Mouse (Mus musculus) midbrain, embryonic 13.5 days (tissue): ENCODE measurements around the gene Spata16. TPM values are rescaled to one million over a fixed set of nuclear protein-coding genes. Genes with fewer than 3 reads are reported as not detected.
"Not testable (repeated sequence)": the region's sequence is repeated elsewhere in the genome, so short reads cannot be mapped to it uniquely, and the experiment has no call there.

Source experiments
- ATAC-seq: fragments of 200-750 bp; cut with Nextera tagmentation; 2 replicates; pipeline ENCODE4 v1.8.0; 2017; ENCODE audit warnings: mild to moderate bottlenecking, moderate TSS enrichment, moderate library complexity
- H3K27ac ChIP-seq: fragments of 300-500 bp; sonication (generic); 2 replicates; pipeline ENCODE4 v1.5.1; 2015; ENCODE audit warnings: inconsistent platforms, mild to moderate bottlenecking, moderate library complexity
- H3K27me3 ChIP-seq: fragments of 300-500 bp; sonication (generic); 2 replicates; pipeline ENCODE4 v1.6.1; 2015; ENCODE audit warnings: mild to moderate bottlenecking, inconsistent platforms
- H3K36me3 ChIP-seq: fragments of 300-500 bp; sonication (generic); 2 replicates; pipeline ENCODE4 v1.6.1; 2015; ENCODE audit warnings: mild to moderate bottlenecking, inconsistent platforms
- H3K4me1 ChIP-seq: fragments of 300-500 bp; sonication (generic); replicated peaks from 2 replicates; pipeline ENCODE4 v1.6.1; 2015; ENCODE audit warnings: inconsistent platforms
- H3K4me2 ChIP-seq: fragments of 300-500 bp; sonication (generic); replicated peaks from 2 replicates; pipeline ENCODE4 v1.6.1; 2015; ENCODE audit warnings: moderate library complexity, mild to moderate bottlenecking, inconsistent platforms
- H3K4me3 ChIP-seq: fragments of 300-500 bp; sonication (generic); replicated peaks from 2 replicates; pipeline ENCODE4 v1.5.1; 2015; ENCODE audit warnings: mild to moderate bottlenecking, inconsistent platforms
- H3K9ac ChIP-seq: fragments of 300-500 bp; sonication (generic); replicated peaks from 2 replicates; pipeline ENCODE4 v1.6.1; 2015; ENCODE audit warnings: mild to moderate bottlenecking, inconsistent platforms
- H3K9me3 ChIP-seq: fragments of 300-500 bp; sonication (generic); 2 replicates; pipeline ENCODE4 v1.6.1; 2016; ENCODE audit warnings: mild to moderate bottlenecking, inconsistent platforms
- WGBS: fragments of 180-500 bp; shearing (Covaris S2); methylation state at CpG from one replicate; pipeline ENCODE4 v1.1.7; 2015; 5-methylcytosine and 5-hydroxymethylcytosine counted together
- polyA plus RNA-seq: library from polyadenylated mRNA; unstranded; fragments of >200 nt; fragmentation: Nextera tagmentation; extraction: Ambion mirVana; gene quantifications from 2 replicates; pipeline ENCODE4 v1.2.1, GENCODE M21; 2015

Spata16 gene
- polyA plus RNA-seq = not detected in 2 replicates

DNA sequence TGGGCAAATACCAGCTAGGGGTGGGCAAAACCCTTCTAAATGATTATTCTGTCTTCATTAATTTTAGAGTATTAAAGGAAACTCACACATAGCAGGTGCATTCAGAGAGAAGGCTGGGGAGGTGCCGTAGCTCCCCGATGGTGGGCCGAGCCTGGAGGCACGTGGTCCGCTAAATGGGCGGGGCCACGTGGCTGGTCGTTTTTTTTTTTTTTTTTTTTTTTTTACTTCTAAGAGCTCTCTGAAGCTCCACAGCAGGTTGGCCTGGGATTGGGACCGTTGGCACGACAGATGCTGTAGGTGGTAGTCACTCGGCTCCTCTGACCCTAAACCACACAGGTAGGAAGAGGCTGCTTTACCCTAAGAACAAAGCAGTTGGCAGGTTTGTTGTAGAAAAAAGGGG, at the start of gene Spata16:
TSS of gene Spata16 (plus strand) at position 219 of the 400 bp plus-strand sequence.
- 79% methylated on average over 11 of the region's 11 CpGs for WGBS
- ATAC-seq = no peak

DNA sequence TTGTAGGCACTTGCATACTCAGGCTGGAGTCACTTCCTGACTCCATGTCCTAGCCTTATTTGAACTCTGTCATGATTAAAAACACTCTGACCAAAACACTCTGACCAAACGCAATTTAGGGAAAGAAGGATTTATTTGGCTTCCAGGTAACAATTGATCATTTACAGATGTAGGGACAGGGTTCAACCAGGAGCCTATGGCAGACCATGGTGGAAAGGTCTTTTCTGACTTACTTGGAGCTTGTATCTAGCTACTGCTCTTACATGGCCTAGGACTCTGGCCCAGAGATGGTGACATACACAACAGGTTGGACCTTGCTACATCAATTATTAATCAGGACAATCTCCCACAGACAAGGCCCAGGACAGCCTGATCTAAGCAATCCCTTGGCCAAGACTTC, 32.6 kb upstream of the Spata16 start:
- 93% methylated on average over 1 of the region's 1 CpGs for WGBS
- Histone ChIP-seq H3K9ac (no peak overlapping the region), H3K27ac (no peak overlapping the region), H3K9me3 (no peaks in the 10 kb centered on the region), H3K4me2 (no peak overlapping the region), H3K4me1 (no peaks in the 10 kb centered on the region), H3K27me3 (no peaks in the 10 kb centered on the region), H3K36me3 (no peaks in the 10 kb centered on the region), H3K4me3 (no peak overlapping the region)
- ATAC-seq = no peak

More for the DNA sequence above, at the start of gene Spata16:
- Histone ChIP-seq H3K9me3 (no peaks in the 10 kb centered on the region), H3K4me3 (no peak within 1 kb of the TSS), H3K4me1 (peaks cover 20% of the 10 kb centered on the region), H3K36me3 (no peaks in the 10 kb centered on the region), H3K4me2 (no peak within 1 kb of the TSS), H3K27ac (no peak within 1 kb of the TSS), H3K27me3 (no peaks in the 10 kb centered on the region), H3K9ac (no peak within 1 kb of the TSS)

DNA sequence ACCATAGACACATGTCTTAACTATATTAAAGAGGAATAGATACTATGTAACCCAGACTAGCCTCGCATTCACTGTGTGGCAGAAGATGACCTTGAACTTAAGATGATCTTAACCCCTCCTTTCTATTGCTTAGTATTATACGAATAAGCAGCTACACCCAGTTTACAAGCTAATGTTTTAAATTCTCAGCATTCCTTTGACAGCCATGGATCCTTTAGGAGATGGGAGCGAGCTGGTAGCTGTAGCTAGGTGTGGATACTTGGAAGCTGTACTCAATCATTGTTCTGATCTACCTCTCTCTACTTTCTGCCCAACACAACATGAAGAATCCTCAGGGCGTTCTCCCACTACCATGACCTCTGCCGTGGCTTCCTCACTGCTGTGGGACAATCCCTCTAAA, 28.9 kb upstream of the Spata16 start:
- no peaks in the 10 kb centered on the region for H3K27me3 ChIP-seq
- no peak for ATAC-seq
- no peaks in the 10 kb centered on the region for H3K36me3 ChIP-seq
- 94% methylated on average over 5 of the region's 5 CpGs for WGBS
- H3K9ac ChIP-seq = no peak overlapping the region
- no peaks in the 10 kb centered on the region for H3K9me3 ChIP-seq
- H3K4me3 ChIP-seq = no peak overlapping the region
- no peak overlapping the region for H3K4me2 ChIP-seq
- no peak overlapping the region for H3K27ac ChIP-seq
- no peaks in the 10 kb centered on the region for H3K4me1 ChIP-seq

DNA sequence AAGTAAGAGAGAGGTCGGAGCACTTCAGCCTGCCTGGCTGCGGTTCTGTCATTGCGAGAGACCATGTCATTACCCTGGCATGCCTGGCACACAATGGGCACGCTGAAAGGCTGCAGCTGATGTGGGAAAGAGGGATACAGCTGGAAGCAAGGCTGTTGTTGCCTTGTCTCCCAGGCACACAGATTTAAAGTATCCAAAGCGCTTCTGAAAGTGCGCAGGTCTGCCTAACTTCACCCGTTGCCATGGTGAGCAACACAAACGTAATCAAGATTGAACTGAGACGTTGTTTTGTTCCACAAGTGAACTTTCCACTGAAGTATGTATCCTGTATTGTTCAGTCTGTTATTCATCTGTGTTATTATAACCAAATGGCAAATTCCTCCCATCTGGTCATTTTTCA, 1.8 kb downstream of the Spata16 start:
- H3K36me3 ChIP-seq = no peaks in the 10 kb centered on the region
- no peaks in the 10 kb centered on the region for H3K9me3 ChIP-seq
- no peak overlapping the region for H3K9ac ChIP-seq
- H3K27me3 ChIP-seq = no peaks in the 10 kb centered on the region
- H3K27ac ChIP-seq = no peak overlapping the region
- no peak overlapping the region for H3K4me2 ChIP-seq
- H3K4me1 ChIP-seq = peaks cover 20% of the 10 kb centered on the region
- WGBS = 40% methylated on average over 9 of the region's 9 CpGs
- no peak overlapping the region for H3K4me3 ChIP-seq
- no peak; the same call in 1 of the 2 replicates for ATAC-seq

DNA sequence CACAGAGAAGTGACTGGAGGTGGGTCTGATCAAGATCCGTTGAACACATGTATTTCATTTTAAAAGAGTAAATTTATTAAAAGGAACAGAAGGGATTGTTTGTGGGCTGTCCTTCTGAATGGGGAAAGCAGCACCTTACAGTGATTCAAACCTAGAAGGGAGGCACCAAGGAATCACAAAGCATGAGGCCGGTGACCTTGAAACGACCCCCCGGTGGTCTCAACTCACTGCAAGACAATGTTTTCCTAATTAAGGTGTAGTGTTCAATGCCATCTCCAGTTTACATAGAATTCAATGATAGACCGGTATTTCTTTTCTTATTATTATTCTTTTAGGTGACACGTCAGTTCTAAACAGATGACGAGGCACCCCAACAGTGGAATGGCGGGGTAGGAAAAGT, 2.4 kb downstream of the Spata16 start:
- no peak overlapping the region for H3K4me3 ChIP-seq
- no peaks in the 10 kb centered on the region for H3K36me3 ChIP-seq
- H3K9me3 ChIP-seq = no peaks in the 10 kb centered on the region
- H3K9ac ChIP-seq = no peak overlapping the region
- no peaks in the 10 kb centered on the region for H3K27me3 ChIP-seq
- no peak overlapping the region for H3K27ac ChIP-seq
- ATAC-seq = no peak
- no peak overlapping the region for H3K4me2 ChIP-seq
- 66% methylated on average over 8 of the region's 8 CpGs for WGBS
- peaks cover 20% of the 10 kb centered on the region for H3K4me1 ChIP-seq

DNA sequence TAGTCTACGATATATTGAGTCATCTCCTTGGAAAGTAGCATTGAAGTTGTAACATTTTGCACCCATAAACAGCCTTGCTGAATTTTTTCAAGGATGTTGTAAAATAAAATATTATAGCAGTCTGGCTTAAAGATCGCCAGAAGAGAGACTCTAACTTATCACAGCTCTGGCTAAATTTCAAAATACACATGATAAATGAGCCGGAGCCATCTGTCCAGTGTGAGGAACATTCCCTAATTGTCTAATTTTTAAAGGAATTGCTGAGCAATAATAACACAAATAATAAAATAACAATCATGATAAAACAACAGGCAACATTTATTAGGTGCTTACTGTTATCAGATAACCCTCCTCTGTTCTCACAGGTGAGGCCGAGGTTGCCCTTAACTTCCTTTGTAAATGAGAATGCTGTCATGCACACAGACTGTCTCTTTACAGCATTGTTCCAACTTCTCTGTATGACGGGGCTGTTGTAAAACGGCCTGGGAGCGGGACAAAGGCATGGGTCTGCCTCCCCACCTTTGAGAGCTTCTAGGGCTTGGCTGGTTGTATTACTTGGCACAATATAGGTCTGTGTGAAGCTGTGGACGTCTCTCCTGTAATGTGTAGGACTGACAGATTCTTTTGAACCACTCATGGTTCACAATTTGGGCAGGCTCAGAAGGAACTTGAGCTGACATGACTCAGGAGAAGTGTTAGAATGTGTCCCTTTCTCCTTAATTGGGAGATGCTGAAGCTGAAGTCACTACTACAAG, 3.1 kb downstream of the Spata16 start:
- H3K27ac ChIP-seq = no peak overlapping the region

DNA sequence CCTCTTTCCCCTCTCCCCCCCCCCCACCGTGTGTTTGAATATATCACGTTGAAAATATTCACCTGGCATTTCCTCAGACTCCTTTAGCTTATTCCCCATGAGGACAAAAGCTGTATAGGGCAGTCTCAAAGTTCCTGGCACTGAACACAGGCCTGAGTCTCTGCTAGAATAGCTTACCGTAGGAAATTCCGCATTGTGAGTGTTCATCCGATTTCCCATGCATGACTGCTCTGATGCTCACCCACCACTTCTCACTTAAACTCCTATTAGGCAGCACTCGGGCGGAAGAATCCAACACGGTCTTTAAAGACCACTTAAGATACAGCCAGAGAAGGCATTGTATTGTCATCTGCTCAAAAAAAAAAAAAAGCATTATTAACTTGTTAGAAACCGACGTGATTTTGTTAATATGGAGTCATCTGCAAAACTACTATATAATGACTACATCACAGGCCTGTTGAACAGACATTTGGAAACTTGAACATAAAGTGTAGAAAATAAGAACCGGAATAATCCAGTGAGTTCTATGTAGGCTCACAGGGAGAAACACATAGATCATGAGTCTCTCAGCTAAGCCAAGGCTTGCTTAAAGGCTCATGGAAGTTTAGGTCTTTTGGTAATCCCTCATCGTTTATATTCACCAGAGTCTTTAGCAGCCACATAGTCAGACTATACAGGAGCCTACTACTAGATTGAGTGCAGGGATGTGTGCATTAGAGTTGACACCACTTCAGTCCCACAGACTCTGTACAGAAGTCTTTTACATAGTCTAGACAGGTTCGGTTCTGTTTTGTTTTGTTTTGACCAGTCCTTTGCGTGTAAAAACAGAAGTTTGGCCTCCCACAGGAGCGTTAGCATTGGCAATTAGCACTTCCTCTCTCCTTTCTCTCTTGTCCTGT, 4.2 kb downstream of the Spata16 start:
- Histone ChIP-seq H3K4me2 (no peak overlapping the region), H3K27me3 (no peaks in the 10 kb centered on the region), H3K4me3 (no peak overlapping the region), H3K4me1 (peaks cover 20% of the 10 kb centered on the region), H3K9ac (no peak overlapping the region), H3K9me3 (no peaks in the 10 kb centered on the region), H3K27ac (no peak overlapping the region), H3K36me3 (no peaks in the 10 kb centered on the region)
- 28% methylated on average over 15 of the region's 15 CpGs for WGBS
- peak; percentile 80 for ATAC-seq

More for the DNA sequence above, 3.1 kb downstream of the Spata16 start:
- Histone ChIP-seq H3K27me3 (no peaks in the 10 kb centered on the region), H3K36me3 (no peaks in the 10 kb centered on the region), H3K4me1 (peaks cover 20% of the 10 kb centered on the region), H3K4me2 (no peak overlapping the region), H3K9me3 (no peaks in the 10 kb centered on the region), H3K9ac (no peak overlapping the region), H3K4me3 (no peak overlapping the region)
- peak; percentile 53 for ATAC-seq
- WGBS = 49% methylated on average over 8 of the region's 8 CpGs

DNA sequence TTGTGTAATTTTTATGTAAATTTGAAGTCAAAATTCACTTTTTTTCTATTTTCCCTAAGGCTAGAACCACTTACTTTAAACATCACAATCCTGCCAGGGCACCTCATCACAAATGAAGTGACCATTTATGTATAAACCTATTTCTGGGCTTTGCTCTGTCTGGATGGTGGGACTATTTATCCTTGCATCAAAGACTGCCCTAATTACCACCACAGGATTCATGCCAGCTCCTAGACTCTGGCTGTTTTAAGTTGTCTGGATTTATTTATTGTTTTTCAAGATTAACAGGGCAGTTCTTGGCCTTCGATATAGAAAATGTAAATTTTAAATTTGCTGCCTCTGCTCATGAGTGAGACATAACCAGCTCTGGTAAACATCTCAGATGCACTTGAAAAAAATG, 6.7 kb downstream of the Spata16 start:
- H3K4me1 ChIP-seq = peaks cover 16% of the 10 kb centered on the region
- H3K9ac ChIP-seq = no peak overlapping the region
- ATAC-seq = no peak
- H3K4me3 ChIP-seq = no peak overlapping the region
- no peak overlapping the region for H3K4me2 ChIP-seq
- WGBS = 74% methylated on average over 1 of the region's 1 CpGs
- H3K27me3 ChIP-seq = no peaks in the 10 kb centered on the region
- no peaks in the 10 kb centered on the region for H3K36me3 ChIP-seq
- H3K9me3 ChIP-seq = no peaks in the 10 kb centered on the region
- no peak overlapping the region for H3K27ac ChIP-seq

DNA sequence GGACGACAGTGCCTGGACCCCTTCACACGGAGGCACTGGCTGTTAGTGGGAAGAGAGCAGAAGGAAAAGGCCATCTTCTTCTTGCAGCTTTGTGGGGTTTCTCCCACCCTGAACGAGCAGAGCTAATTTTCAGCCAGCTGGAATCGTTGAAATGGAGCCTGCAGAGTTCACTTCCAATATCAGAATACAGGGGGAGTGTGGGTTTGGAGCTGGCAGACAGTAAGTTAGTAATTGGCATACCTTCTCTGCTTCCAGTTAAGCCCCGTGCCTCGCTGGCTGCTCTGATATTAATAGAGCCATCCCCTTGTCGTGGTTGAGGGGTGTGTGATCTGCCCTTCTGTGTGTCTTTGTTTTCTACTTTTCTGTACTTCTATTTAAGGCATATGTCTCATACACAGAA, 9.4 kb downstream of the Spata16 start:
- H3K9ac ChIP-seq = no peak overlapping the region
- H3K36me3 ChIP-seq = no peaks in the 10 kb centered on the region
- H3K4me1 ChIP-seq = no peaks in the 10 kb centered on the region
- 80% methylated on average over 7 of the region's 7 CpGs for WGBS
- H3K27me3 ChIP-seq = no peaks in the 10 kb centered on the region
- no peak overlapping the region for H3K4me3 ChIP-seq
- ATAC-seq = no peak
- no peak overlapping the region for H3K4me2 ChIP-seq
- no peaks in the 10 kb centered on the region for H3K9me3 ChIP-seq
- no peak overlapping the region for H3K27ac ChIP-seq

DNA sequence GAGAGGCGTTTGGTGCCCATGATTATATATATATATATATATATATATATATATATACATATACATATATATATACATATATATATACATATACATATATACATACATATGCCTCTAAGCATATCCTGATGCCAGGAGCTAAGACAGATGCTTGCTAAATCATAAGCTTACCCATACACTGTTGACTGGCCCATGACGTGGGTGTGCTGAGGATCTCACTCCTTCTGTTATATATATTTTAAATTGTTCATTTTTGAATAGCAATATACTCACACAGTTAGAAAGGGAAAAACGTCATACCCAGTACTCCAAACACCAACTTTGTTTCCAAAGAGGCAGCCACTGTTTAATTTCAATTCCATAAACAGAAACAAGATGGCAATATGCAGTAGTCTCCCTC, 48.4 kb downstream of the Spata16 start:
- no peak overlapping the region for H3K9ac ChIP-seq
- H3K27me3 ChIP-seq = no peaks in the 10 kb centered on the region
- H3K4me3 ChIP-seq = no peak overlapping the region
- WGBS = 80% methylated on average over 3 of the region's 3 CpGs
- H3K36me3 ChIP-seq = no peaks in the 10 kb centered on the region
- H3K27ac ChIP-seq = no peak overlapping the region
- no peaks in the 10 kb centered on the region for H3K9me3 ChIP-seq
- H3K4me2 ChIP-seq = no peak overlapping the region
- ATAC-seq = no peak
- H3K4me1 ChIP-seq = no peaks in the 10 kb centered on the region

DNA sequence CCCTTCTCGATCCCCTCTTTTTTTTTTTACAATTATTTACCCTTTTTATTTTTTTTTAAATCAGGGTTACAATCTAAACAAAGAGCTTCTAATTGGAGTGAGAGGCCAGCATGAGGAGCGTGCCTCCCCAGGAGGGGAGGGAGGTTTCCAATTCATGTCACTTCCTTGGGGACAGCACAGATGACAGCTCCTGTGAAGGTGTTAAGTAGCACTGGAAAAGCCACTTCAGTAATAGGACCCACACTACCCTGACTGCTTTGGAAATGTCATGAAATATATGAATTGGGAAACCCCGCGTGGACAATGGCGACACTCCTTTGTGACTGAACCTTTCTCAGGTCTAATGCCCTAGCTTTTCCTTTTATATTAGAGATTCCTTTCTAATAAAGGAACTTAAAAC, 72.1 kb downstream of the Spata16 start:
- H3K27ac ChIP-seq, ATAC-seq, H3K27me3 ChIP-seq, H3K4me2 ChIP-seq, H3K4me1 ChIP-seq, H3K4me3 ChIP-seq, H3K9me3 ChIP-seq, H3K36me3 ChIP-seq, H3K9ac ChIP-seq: not testable (repeated sequence)
- 75% methylated on average over 5 of the region's 5 CpGs for WGBS

DNA sequence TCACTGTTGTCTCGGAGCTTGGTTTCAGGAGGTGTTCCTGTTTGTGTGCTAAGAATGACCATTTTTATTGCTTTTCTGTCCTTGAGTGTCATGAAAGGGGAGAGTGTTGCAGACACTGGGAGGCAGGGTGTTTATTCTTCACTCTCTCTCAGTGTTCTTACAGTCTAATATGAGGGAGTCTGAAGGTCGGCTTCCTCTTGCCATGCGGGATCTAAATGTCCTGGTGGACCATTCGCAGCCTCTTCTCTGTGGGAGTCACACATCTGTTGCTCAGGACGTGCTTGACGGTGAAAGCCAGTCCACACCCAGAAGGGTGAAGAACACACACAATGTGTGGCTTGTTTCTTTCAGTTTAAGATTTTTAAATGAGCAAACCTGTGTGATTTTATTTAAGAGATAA, 90.1 kb downstream of the Spata16 start:
- Histone ChIP-seq H3K36me3 (no peaks in the 10 kb centered on the region), H3K27me3 (no peaks in the 10 kb centered on the region), H3K4me1 (no peaks in the 10 kb centered on the region), H3K27ac (no peak overlapping the region), H3K4me3 (no peak overlapping the region), H3K9ac (no peak overlapping the region), H3K4me2 (no peak overlapping the region), H3K9me3 (no peaks in the 10 kb centered on the region)
- no peak for ATAC-seq
- 64% methylated on average over 6 of the region's 6 CpGs for WGBS
